12 mouse cellular contexts compared by ENCODE assay signal in genomic region chr5:50027001-50027400, GRCm38 (mm10). TPM values are rescaled to one million over a fixed set of nuclear protein-coding genes. Genes with fewer than 3 reads are reported as not detected.
DNase-seq lines count a peak whose midpoint lies in the region; ATAC-seq and TF ChIP-seq lines count a peak whose summit lies in the region.
"Had no signal": no experiment of that assay in that cellular context is flagged by ENCODE, and none has a peak within 500 bp of the region (broad histone marks: within the 10 kb centered on the region; RNA-seq: fewer than 3 reads in every experiment).

No protein-coding gene starts in this region.

- H3K4me3 ChIP-seq in heart, postnatal 0 days (ENCODE audit: low read depth, low read length): no peak overlapping the region
- no peak overlapping the region for H3K4me3 ChIP-seq in heart, adult 2 months
- H3K4me3 ChIP-seq: hindbrain, embryonic 15.5 days had no signal

- no peaks in the 10 kb centered on the region for H3K9me3 ChIP-seq in heart, postnatal 0 days (replicated peaks; ENCODE audit: control insufficient read depth, low read length)
- H3K9me3 ChIP-seq: G1E; hindbrain, embryonic 15.5 days had no signal

- H3K79me2 ChIP-seq in heart, adult 2 months (replicated peaks; ENCODE audit: control insufficient read depth, insufficient read depth, low read length): no peaks in the 10 kb centered on the region; the same call in 1 of the 2 replicates

- no peak overlapping the region for H3K4me2 ChIP-seq in heart, postnatal 0 days (ENCODE audit: low read depth, low read length)
- H3K4me2 ChIP-seq: hindbrain, embryonic 15.5 days had no signal

- H3K27ac ChIP-seq in heart, postnatal 0 days (ENCODE audit: low read depth): peak overlapping the region; percentile 54
- no peak overlapping the region for H3K27ac ChIP-seq in heart, adult 2 months
- H3K27ac ChIP-seq: hindbrain, embryonic 15.5 days had no signal

- H3K27me3 ChIP-seq in heart, postnatal 0 days (ENCODE audit: control insufficient read depth, insufficient read depth, low read length): no peaks in the 10 kb centered on the region
- H3K27me3 ChIP-seq in heart, adult 2 months (ENCODE audit: control insufficient read depth, insufficient read depth, low read length): no peaks in the 10 kb centered on the region
- H3K27me3 ChIP-seq: hindbrain, embryonic 15.5 days had no signal

- peaks cover 10% of the 10 kb centered on the region for H3K4me1 ChIP-seq in heart, postnatal 0 days (ENCODE audit: control insufficient read depth, insufficient read depth)
- H3K4me1 ChIP-seq in heart, adult 2 months (ENCODE audit: control insufficient read depth, insufficient read depth, low read length): peaks cover 1% of the 10 kb centered on the region

- TF ChIP-seq CTCF in heart, postnatal 0 days (IDR thresholded peaks at IDR 0.05; ENCODE audit: low read depth): no peak
- no peak for TF ChIP-seq CTCF in heart, adult 2 months (IDR thresholded peaks at IDR 0.05)

- peaks cover 9% of the 10 kb centered on the region; the same call in 1 of the 2 replicates for H3K36me3 ChIP-seq in heart, postnatal 0 days (replicated peaks; ENCODE audit: control insufficient read depth, insufficient read depth, low read length)
- H3K36me3 ChIP-seq in heart, adult 2 months (ENCODE audit: control insufficient read depth, insufficient read depth, low read length): no peaks in the 10 kb centered on the region
- H3K36me3 ChIP-seq: G1E had no signal

- WGBS in heart, postnatal 0 days: 38% methylated on average over 7 of the region's 7 CpGs
- WGBS in heart, adult 2 months: 41% methylated on average over 7 of the region's 7 CpGs

- DNase-seq in adrenal gland, postnatal 14 days: peak; percentile 47
- DNase-seq in adrenal gland, postnatal 4 days (ENCODE audit: low spot score in 2 of 2): no peak
- peak; percentile 56 for DNase-seq in heart, postnatal 0 days (ENCODE audit: low spot score)
- no peak for DNase-seq in heart, adult 2 months
- DNase-seq in lung, postnatal 10 days: peak; percentile 59
- no peak for DNase-seq in lung, adult 18-20 months
- DNase-seq in naive thymus-derived CD4-positive, alpha-beta T cell, adult 2 months (ENCODE audit: low read depth): peak; percentile 22
- DNase-seq in urinary bladder, postnatal 10 days (ENCODE audit: low spot score): no peak
- DNase-seq: cerebellum, adult 18-20 months; thymus, postnatal 14 days had no signal

- intact Hi-C loops in heart, adult 2 months (cut with DNase I): no loop called here

- no peak for TF ChIP-seq POLR2A in heart, adult 2 months (IDR thresholded peaks at IDR 0.05; ENCODE audit: insufficient read depth, low read depth, low read length)

- no peak overlapping the region; the same call in 1 of the 2 replicates for H3K9ac ChIP-seq in heart, postnatal 0 days (replicated peaks; ENCODE audit: low read depth, low read length)
- no peak overlapping the region for H3K9ac ChIP-seq in heart, adult 2 months (ENCODE audit: low read depth, low read length)
- H3K9ac ChIP-seq: hindbrain, embryonic 15.5 days had no signal

- no peak for ATAC-seq in heart, postnatal 0 days (ENCODE audit: insufficient read depth, low read depth)

- TF ChIP-seq EP300 in heart, postnatal 0 days (IDR thresholded peaks at IDR 0.05; ENCODE audit: low read depth): no peak
- TF ChIP-seq EP300 in heart, adult 2 months (IDR thresholded peaks at IDR 0.05; ENCODE audit: insufficient read depth, low read depth, low read length): no peak

RNA-seq across cellular contexts. Expression of gene Adgra3, which starts 31.8 kb away (rescaled TPM):
- 31.3 and 43.3 TPM in 2 replicates for total RNA-seq in adrenal gland, postnatal 14 days (2021)
- 10 to 100 TPM; 68.0 to 81.8 TPM for total RNA-seq in adrenal gland, postnatal 4 days (2021)
- total RNA-seq in heart, postnatal 0 days (2014; rRNA removed; ENCODE audit: low replicate concordance): 32.7 and 38.3 TPM in 2 replicates
- polyA plus RNA-seq in heart, postnatal 0 days (2015; fragmentation: Nextera tagmentation; extraction: Ambion mirVana): 6.7 and 7.1 TPM in 2 replicates
- 10 to 100 TPM; 16.1 to 21.0 TPM for total RNA-seq in heart, adult 2 months (2021)
- polyA plus RNA-seq in heart, adult 2 months (2012; rRNA removed): 16.2 and 17.2 TPM in 2 replicates
- polyA plus RNA-seq: G1E had no signal

Comparison
In these comparisons a context has a peak if more than half of its experiments do, and no peak if none do; other contexts are left out.
1. DNase-seq: peak in adrenal gland, postnatal 14 days (single experiment), heart, postnatal 0 days (single experiment), lung, postnatal 10 days (single experiment) and naive thymus-derived CD4-positive, alpha-beta T cell, adult 2 months (single experiment); none in adrenal gland, postnatal 4 days (0 of 2), heart, adult 2 months (0 of 2), lung, adult 18-20 months (0 of 2) and urinary bladder, postnatal 10 days (single experiment).